Mouse (Mus musculus) hindbrain, embryonic 10.5 days (tissue): ENCODE measurements around the gene Ahnak. TPM values are rescaled to one million over a fixed set of nuclear protein-coding genes. Genes with fewer than 3 reads are reported as not detected.

ENCODE experiments used
- DNase-seq: peaks from one replicate; pipeline ENCODE4 v3.0.0-alpha.2; 2017; ENCODE audit warnings: low spot score
- H3K27ac ChIP-seq: fragments of 300-500 bp; sonication (generic); 2 replicates; pipeline ENCODE4 v1.5.1; 2016; ENCODE audit warnings: mild to moderate bottlenecking, moderate library complexity
- H3K27me3 ChIP-seq: fragments of 300-500 bp; sonication (generic); 2 replicates; pipeline ENCODE4 v1.6.1; 2016; ENCODE audit warnings: mild to moderate bottlenecking; ENCODE audit not compliant: poor library complexity, insufficient read depth, severe bottlenecking
- H3K36me3 ChIP-seq: fragments of 300-500 bp; sonication (generic); 2 replicates; pipeline ENCODE4 v1.6.1; 2016; ENCODE audit warnings: mild to moderate bottlenecking, moderate library complexity
- H3K4me1 ChIP-seq: fragments of 300-500 bp; sonication (generic); replicated peaks from 2 replicates; pipeline ENCODE4 v1.6.1; 2016; ENCODE audit warnings: mild to moderate bottlenecking
- H3K4me3 ChIP-seq: fragments of 300-500 bp; sonication (generic); 2 replicates; pipeline ENCODE4 v1.5.1; 2016; ENCODE audit warnings: mild to moderate bottlenecking, moderate library complexity
- H3K9me3 ChIP-seq: fragments of 300-500 bp; sonication (generic); 2 replicates; pipeline ENCODE4 v1.6.1; 2016; ENCODE audit warnings: mild to moderate bottlenecking, moderate library complexity
- WGBS: fragments of 180-500 bp; shearing (Covaris S2); methylation state at CpG from one replicate; pipeline ENCODE4 v1.1.7; 2016; 5-methylcytosine and 5-hydroxymethylcytosine counted together
- polyA plus RNA-seq: library from polyadenylated mRNA; unstranded; fragments of >200 nt; fragmentation: Nextera tagmentation; extraction: Ambion mirVana; gene quantifications from 2 replicates; pipeline ENCODE4 v1.2.1, GENCODE M21; 2016

Ahnak gene
- polyA plus RNA-seq, 1 experiment from 2014 or later: 8.1 TPM

- Histone ChIP-seq H3K36me3 (peaks cover 98% of the 10 kb centered on the region), H3K4me3 (no peak overlapping the region), H3K4me1 (peaks cover 7% of the 10 kb centered on the region; the same call in 1 of the 2 replicates), H3K9me3 (no peaks in the 10 kb centered on the region), H3K27ac (no peak overlapping the region), H3K27me3 (no peaks in the 10 kb centered on the region)
- DNase-seq: peak; percentile 49
- 66% methylated on average over 3 of the region's 3 CpGs for WGBS
Observed at GRCm38 (mm10) chr19:8976535-8976934, 12.5 kb upstream of the Ahnak start.

GRCm38 (mm10) chr19:8980771-8981170, 8.3 kb upstream of the Ahnak start:
- WGBS: 56% methylated on average over 5 of the region's 5 CpGs
- H3K27me3 ChIP-seq: peaks cover under 1% of the 10 kb centered on the region; the same call in 1 of the 2 replicates
- no peak overlapping the region for H3K27ac ChIP-seq
- no peak overlapping the region for H3K4me3 ChIP-seq
- DNase-seq: no peak
- peaks cover 65% of the 10 kb centered on the region for H3K36me3 ChIP-seq
- H3K4me1 ChIP-seq: peaks cover 40% of the 10 kb centered on the region
- H3K9me3 ChIP-seq: no peaks in the 10 kb centered on the region

- Histone ChIP-seq H3K4me3 (no peak overlapping the region), H3K4me1 (peaks cover 40% of the 10 kb centered on the region), H3K27ac (no peak overlapping the region), H3K36me3 (peaks cover 56% of the 10 kb centered on the region), H3K9me3 (no peaks in the 10 kb centered on the region), H3K27me3 (peaks cover 8% of the 10 kb centered on the region; the same call in 1 of the 2 replicates)
- WGBS: 87% methylated on average over 2 of the region's 2 CpGs
- DNase-seq: no peak
Observed at GRCm38 (mm10) chr19:8981450-8982168, 7.5 kb upstream of the Ahnak start.

DNA sequence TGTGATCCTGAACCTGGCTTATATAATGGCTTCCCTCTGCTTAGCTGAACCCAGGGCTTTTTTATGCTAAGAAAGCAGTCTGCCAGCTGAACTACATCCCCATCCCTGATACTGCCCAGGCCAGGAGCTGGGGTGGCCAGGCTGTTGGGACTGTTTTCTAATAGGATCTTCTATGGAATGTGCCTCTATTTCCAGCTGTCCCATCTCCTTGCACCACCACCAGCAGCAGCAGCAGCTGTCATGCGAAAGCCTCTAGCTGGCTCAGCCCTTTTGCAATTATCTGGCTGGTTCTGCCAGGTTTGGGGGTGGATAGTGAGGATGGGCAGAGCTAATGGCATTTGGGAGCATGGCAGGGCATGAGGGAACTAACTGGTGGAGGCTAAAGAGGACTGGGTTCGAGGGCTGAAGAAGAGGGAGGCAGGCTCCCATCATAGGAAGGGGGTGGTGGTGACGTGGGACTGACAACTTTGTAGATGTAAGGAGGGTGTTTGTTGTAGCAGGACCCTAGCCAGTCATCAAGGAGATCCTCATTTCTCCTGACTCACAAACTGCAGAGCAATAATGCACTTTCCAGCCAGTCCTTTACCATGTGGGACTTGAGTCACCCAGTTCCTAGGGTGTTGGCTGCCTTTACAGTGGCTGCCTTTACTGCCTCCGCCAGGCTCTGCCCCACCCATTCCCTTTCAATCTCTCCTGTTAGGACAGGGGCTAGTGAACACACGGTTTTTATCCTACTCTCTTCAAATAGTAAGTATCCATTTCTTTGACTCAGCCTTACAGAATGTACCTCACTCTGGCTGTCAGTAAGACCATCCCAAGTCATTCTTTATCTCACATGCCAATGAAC, 6.6 kb upstream of the Ahnak start:
- Histone ChIP-seq H3K36me3 (peaks cover 47% of the 10 kb centered on the region), H3K4me3 (no peak overlapping the region), H3K9me3 (no peaks in the 10 kb centered on the region), H3K4me1 (peaks cover 40% of the 10 kb centered on the region), H3K27me3 (peaks cover 14% of the 10 kb centered on the region), H3K27ac (no peak overlapping the region)
- no peak for DNase-seq
- 61% methylated on average over 5 of the region's 5 CpGs for WGBS

DNA sequence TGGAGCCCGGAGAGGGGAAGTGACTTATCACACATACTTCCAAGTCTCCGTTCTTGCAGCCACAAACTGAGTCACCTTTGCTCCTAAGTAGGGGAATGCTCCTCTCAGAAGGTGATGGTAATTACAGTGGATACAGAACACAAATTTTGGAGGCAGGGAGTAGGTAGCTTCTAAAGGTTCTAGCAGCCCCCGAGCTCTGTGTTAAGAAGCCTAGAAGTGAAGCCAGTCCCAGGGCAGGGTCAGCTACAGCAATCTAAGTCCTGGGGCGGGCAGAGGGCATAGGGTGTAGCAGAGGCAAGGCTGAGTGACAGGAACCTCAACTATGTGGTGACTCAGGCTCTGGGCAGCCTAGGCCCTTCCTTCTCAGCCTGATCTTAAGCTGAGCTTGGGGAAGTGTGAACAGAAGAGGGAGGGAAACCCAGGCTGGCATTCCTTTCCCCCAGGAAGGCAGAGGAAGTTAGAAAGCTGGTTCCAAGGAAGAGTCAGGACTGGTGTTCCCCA, 5.9 kb upstream of the Ahnak start:
- H3K4me3 ChIP-seq: peak overlapping the region; percentile 4; the same call in 1 of the 2 replicates
- 53% methylated on average over 4 of the region's 4 CpGs for WGBS
- H3K4me1 ChIP-seq: peaks cover 44% of the 10 kb centered on the region
- no peaks in the 10 kb centered on the region for H3K9me3 ChIP-seq
- H3K36me3 ChIP-seq: peaks cover 40% of the 10 kb centered on the region
- peak overlapping the region; percentile 62 for H3K27ac ChIP-seq
- H3K27me3 ChIP-seq: peaks cover 21% of the 10 kb centered on the region
- no peak for DNase-seq

DNA sequence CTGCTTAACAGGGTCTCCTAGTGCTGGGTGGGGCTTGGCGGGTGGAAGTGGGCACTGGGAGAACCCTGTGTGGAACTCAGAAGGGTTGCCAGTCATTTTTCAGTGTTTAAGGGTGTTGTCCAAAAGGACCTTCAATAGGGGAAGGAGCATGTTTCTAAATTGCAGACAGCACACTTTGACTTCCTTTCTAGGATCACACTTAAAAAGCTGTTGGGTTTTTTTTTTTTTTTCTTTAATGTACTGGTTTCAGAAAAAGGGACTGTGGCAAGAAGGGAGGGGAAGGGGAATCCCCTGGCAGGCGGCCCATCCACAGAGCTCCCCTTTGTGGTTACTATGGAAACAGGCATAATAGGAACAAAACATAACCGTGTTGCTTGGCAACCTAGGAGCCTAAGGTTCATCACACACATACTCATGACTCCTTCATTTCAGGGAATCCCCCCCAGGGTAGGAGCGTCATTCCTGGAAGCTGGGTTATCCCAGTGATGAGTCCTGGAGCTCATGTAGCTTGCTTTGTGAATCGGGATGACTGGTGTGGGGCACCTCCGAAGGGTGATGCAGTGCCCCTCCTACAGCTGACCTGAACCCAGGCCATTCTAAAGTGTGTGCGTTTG, 4.7 kb upstream of the Ahnak start:
- H3K9me3 ChIP-seq: no peaks in the 10 kb centered on the region
- H3K4me1 ChIP-seq: peaks cover 56% of the 10 kb centered on the region
- peaks cover 32% of the 10 kb centered on the region for H3K27me3 ChIP-seq
- H3K27ac ChIP-seq: peak overlapping the region; percentile 62
- peak overlapping the region; percentile 16; the same call in 1 of the 2 replicates for H3K4me3 ChIP-seq
- 14% methylated on average over 7 of the region's 7 CpGs for WGBS
- peaks cover 29% of the 10 kb centered on the region for H3K36me3 ChIP-seq
- DNase-seq: peak; percentile 73

DNA sequence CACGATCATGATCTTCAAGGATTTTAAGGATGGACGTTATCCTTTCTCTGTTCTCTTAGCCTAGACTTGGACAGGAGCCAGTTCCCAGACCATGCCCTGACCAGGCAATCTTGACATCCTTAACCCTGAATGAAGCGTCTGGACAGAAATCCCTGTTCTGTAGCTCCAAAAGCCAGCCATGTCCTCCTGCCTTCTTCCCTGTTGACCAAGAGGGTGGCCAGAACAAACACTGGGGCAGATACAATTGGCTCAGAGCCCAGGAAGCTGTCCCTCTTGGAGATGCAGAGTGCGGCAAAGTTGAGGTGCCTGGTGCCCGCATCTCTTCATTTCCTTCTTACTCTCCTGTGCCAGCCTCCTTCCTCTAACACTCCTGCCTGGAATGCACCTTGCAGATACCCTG, 3.2 kb upstream of the Ahnak start:
- Histone ChIP-seq H3K4me3 (no peak overlapping the region), H3K9me3 (no peaks in the 10 kb centered on the region), H3K36me3 (peaks cover 13% of the 10 kb centered on the region), H3K27me3 (peaks cover 48% of the 10 kb centered on the region), H3K4me1 (peaks cover 66% of the 10 kb centered on the region), H3K27ac (no peak overlapping the region)
- WGBS: 84% methylated on average over 5 of the region's 5 CpGs
- DNase-seq: no peak

- Histone ChIP-seq H3K27ac (0 out of 2 replicates have a peak overlapping the region, but pooled peaks have one; percentile 8), H3K36me3 (no peaks in the 10 kb centered on the region), H3K4me1 (peaks cover 68% of the 10 kb centered on the region), H3K9me3 (no peaks in the 10 kb centered on the region), H3K27me3 (peaks cover 60% of the 10 kb centered on the region), H3K4me3 (peak overlapping the region; percentile 18; the same call in 1 of the 2 replicates)
- WGBS: 47% methylated on average over 2 of the region's 2 CpGs
- no peak for DNase-seq
Observed at GRCm38 (mm10) chr19:8987816-8988215, 1.3 kb upstream of the Ahnak start.

- Histone ChIP-seq H3K4me3 (peak overlapping the region; percentile 70), H3K27me3 (peaks cover 60% of the 10 kb centered on the region), H3K9me3 (no peaks in the 10 kb centered on the region), H3K27ac (peak overlapping the region; percentile 86; the same call in 1 of the 2 replicates), H3K36me3 (no peaks in the 10 kb centered on the region), H3K4me1 (peaks cover 68% of the 10 kb centered on the region)
- DNase-seq: no peak
- WGBS: 8% methylated on average over 15 of the region's 15 CpGs
Observed at GRCm38 (mm10) chr19:8988346-8989065, 578 bp upstream of the Ahnak start.

DNA sequence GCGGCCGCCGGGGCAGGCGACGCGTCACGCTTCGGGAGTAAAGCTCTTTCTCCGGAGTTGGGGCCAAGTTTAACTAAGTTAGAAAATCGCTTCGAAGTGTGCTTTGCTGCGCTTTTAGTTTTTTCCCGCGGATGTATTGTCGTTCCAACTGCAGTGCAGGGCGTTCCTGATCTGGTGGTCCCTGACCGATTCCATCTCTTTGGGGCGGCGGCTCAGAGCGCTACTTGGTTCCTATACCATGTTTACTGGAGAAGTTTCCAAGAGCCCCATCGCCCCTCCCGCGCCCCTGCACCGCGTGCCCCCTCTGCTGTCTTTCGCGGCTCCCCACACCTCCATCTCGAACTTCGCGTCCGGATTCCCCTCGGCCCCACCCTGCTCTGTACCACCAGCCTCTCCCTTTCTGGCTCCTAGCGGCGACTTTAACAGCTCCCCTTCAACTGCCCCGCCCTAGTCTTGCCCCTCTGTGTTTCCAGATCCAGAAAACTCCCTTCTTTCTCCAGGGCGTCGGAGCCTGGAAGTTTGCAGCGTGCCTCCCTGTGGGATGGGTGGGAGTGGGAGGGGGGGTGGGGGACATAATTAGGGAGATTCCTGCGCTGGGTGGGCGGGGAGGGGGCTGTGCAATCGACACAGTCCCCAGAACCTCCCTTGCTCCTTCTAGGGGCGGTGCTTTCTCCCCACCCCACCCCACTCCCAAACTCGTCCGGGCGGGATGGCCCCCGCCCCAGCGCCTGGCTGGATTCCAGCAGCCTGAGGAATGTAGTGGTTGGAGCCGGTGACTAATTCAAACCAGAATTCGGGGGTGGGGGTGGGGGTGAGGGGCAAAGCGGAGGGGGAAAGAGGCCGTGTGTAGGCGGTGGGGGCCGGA, 715 bp downstream of the Ahnak start:
- Histone ChIP-seq H3K9me3 (no peaks in the 10 kb centered on the region), H3K27me3 (peaks cover 60% of the 10 kb centered on the region), H3K4me1 (peaks cover 55% of the 10 kb centered on the region), H3K36me3 (no peaks in the 10 kb centered on the region), H3K4me3 (peak overlapping the region; percentile 70), H3K27ac (peak overlapping the region; percentile 86)
- peak; percentile 81 for DNase-seq
- WGBS: under 1% methylated on average over 53 of the region's 53 CpGs

- 17% methylated on average over 15 of the region's 15 CpGs for WGBS
- H3K27ac ChIP-seq: peak overlapping the region; percentile 86
- H3K4me3 ChIP-seq: peak overlapping the region; percentile 70
- DNase-seq: no peak
- peaks cover 60% of the 10 kb centered on the region for H3K27me3 ChIP-seq
- peaks cover 49% of the 10 kb centered on the region for H3K4me1 ChIP-seq
- H3K36me3 ChIP-seq: no peaks in the 10 kb centered on the region
- no peaks in the 10 kb centered on the region for H3K9me3 ChIP-seq
Observed at GRCm38 (mm10) chr19:8990432-8991102, 1.5 kb downstream of the Ahnak start.
